Mouse (Mus musculus) liver, adult (tissue): ENCODE data around the gene Fbxw9.
A peak's percentile ranks its signal among the peaks of the same experiment; 100 is the strongest.

Source experiments
- GATA4 ChIP-seq: IDR thresholded peaks from 2 replicates; pipeline ENCODE4 v1.6.1; 2014; ENCODE audit warnings: mild to moderate bottlenecking, low read length; ENCODE audit not compliant: insufficient replicate concordance

Gene Fbxw9

DNA sequence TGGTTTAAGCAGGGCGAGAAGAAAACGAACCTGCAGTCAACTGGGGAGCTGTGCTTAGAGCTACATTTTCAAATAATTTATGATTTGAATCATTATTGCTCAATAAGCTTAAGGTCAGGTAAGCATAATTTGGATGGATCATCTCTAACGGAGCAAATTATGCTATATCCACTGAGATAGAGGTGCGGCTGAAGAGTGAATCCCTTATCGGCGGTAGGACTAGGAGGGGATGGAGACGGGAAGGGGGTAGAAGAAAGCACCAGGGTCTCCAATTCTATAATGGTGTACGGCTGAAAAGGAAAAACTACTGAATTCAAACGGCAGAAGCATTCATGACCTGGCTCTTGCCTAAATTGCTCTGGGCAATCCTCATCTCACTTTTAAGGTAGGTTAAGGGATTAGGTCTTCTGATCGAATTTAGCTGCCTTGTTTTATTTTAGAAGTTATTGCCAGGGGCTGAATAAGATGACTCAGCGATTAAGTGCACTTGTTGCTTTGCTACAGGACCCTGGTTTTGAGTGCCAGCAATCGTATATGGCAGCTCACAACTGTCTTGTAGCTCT lies 24.6 kb upstream of the Fbxw9 start:
- no peak for TF ChIP-seq GATA4

DNA sequence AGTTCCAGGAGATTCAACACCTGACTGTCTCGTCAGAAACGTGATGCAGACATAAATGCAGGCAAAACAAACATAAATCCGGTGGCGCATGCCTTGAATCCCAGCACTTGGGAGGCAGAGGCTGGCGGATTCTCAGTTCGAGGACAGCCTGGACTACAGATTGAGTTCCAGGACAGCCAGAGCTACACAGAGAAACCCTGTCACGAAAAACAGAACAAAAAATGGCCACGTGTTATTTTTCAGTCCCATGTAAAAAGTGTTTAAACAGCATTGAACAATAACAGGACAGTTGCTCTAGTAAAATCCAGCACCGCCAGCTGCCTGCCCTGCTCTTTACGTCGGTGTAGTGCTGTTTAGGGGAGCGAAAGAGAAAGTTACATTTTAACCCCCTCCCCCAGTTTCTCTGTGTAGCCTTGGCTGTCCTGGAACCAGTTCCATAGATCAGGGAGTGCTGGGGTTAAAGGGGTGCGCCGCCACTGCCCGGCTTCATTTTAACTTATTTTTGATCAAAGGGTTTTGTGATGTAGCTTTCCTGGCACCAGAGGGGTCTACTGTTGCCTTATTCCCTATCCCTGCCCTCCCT lies 24.0 kb upstream of the Fbxw9 start:
- no peak for TF ChIP-seq GATA4

DNA sequence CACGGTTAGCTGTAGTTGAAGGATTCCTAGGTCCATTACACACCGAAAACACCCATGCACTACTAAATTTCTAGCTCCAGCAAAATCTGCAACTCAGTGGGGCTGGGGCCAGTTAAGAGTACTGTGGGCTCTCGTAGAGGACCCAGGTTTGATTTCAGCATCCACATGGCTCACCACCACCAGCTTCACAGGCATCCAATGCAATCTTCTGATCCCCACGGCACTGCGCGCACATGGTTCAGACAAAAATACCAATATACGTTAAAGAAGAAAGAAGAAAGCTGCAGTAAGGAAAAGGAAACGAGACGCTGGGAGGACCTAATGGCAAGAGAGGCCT lies 23.5 kb upstream of the Fbxw9 start:
- TF ChIP-seq GATA4: no peak

DNA sequence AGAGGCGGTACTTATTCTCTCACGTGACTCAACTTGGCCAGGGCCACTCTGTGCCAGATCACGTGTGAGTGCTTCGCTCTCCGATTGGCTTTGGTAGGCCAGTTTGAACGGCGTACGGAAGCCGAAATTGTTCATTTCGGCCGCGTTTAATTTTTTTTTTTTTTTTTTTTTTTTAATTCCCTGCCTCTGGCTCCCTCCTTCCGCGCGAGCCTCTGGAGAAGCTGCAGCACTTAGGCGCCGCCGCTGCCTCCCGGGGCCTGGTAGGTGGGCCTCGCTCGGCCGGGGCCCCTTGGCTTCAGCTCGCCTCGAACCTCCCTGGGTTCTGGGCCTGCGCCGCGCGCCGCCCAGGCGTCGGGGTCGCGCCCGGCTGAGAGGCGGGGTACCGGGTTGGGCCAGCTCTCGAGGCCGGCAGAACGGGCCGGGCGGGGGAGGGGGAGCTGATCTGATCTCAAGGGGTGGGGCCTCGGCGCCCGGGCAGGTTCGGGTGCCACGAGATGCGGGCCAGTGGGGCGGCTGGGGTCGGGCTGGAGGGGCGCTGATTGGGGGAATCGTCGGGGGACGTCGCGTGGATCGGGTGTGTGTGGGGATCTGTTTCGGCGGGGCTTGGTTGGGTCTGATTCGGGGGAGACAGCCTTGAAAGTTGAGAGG lies 23.0 kb upstream of the Fbxw9 start, which contains the start of gene Tnpo2:
Tnpo2 (plus strand) TSS at position 198 of the 648 bp plus-strand sequence.
- no peak for TF ChIP-seq GATA4

DNA sequence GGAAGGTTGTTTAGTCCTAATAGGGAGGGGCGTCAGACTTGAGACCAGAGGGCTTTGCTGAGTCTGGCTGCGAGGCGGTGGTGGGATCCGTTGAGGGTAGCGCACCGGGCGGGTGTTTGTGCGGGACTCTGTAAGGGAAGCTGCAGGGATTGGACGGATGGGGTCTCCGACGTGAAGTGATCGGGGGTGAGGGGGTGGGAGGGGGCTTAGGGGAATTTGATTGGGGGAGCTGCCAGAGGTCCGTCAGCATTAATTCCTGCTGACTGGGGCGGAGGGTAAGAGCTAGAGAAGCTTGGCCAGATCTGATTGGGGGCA lies 22.5 kb upstream of the Fbxw9 start:
- no peak for TF ChIP-seq GATA4

DNA sequence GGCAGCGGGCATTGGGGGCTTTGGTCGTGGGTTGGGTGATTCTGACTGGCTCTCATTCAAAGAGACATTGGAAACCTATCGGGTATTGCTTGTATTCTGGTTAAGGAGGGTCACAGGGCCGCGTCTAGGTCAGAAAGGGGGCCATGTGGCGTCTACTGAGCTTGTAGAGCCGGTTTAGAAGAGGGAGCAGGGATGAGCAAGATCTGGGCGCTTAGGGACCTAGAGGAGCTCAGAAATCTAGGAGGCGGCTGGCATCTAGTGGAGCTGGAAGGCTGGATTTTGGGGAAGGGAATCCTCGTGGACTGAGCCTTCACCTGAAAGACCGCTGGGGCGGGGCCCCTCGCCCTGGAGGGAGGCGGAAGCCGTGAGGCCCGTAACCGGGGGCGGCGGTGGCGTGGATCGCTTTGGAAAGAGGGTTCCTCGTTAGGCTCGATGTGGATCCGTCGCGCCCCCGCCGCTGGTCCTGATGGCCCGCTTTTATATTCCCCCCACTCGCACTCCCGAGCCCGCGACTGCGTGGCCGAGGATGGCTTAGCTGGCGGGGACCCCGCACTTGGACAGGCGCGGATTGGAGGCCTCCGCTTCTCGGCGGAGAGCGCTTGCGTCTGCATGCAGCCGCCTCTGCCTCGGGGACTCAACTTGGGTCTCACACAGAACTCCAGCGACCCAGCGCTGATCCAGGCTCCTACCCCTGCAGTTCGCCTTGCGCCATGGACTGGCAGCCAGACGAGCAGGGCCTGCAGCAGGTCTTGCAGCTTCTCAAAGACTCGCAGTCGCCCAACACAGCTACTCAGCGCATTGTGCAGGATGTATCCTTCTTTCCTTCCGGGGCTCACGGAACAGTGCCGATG lies 21.9 kb upstream of the Fbxw9 start:
- no peak for TF ChIP-seq GATA4

GRCm38 (mm10) chr8:85043619-85044018 lies 16.2 kb upstream of the Fbxw9 start:
- no peak for TF ChIP-seq GATA4

GRCm38 (mm10) chr8:85057367-85057766 lies 2.5 kb upstream of the Fbxw9 start:
- TF ChIP-seq GATA4: no peak

DNA sequence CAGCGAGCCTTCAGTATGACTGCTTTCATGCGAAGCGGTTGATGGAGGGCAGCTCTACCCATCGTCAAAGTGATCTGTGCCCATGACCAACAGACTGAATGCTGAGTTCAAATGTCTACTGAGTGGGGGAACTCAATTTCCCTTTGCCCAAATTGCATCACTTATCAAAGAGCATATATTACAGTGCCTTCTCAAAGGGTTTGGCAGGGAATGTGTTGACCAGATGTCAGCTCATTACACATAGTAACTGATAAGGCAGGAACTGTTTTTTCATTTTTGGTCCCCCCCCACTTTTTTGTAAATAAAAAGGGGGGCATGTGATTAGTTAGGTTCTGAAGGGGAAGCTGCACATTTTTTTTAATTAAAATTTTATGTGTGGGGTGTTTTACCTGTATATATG lies 2.7 kb downstream of the Fbxw9 start:
- TF ChIP-seq GATA4: peak; percentile 84

DNA sequence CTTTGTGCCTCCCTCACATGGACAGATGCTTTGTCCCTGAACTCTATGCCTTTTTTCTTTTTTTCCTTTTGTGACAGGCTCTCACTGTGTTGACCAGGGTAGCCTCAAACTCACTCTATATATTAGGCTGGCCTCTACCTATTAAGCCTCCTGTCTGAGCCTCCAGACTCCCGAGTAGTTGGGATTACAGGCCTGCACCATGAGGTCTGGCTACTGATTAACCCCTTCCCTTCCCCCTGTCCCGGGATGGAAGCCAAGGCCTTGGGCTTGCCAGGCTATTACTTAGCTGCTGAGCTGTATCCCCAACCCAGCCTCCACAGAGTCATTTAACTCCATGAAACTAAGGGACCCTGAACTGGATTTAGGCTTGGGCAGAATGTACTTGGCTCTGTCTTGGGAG lies 5.4 kb downstream of the Fbxw9 start:
- peak; percentile 70; the same call in 1 of the 2 replicates for TF ChIP-seq GATA4

DNA sequence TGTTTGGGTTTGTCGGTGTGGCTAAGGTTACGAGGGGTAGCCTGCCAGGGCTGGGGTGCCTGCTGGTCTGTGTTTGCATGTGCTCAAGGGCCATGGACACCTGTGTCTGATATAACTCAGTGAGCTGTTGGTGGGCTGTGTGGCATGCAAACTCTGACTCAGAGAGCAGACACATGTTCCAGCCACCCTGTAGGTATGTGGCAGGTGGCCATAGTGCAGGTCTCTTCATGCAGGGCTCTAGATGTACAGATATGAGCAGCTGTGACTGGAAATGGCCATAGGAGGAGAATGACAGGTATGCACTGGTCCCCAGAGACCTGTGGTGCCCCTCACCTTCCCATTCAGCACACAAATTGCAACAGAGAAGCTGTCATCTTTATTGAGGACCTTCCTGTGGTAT lies 7.3 kb downstream of the Fbxw9 start:
- no peak for TF ChIP-seq GATA4

- no peak for TF ChIP-seq GATA4
These were observed 8.1 kb downstream of the Fbxw9 start, which contains the start of gene Gm5741 for GRCm38 (mm10) chr8:85067982-85068381. TSS of gene Gm5741 (minus strand) at chr8:85067982.

GRCm38 (mm10) chr8:85071041-85071440 lies 11.2 kb downstream of the Fbxw9 start:
- TF ChIP-seq GATA4: no peak

- no peak; the same call in 1 of the 2 replicates for TF ChIP-seq GATA4
These were observed 11.8 kb downstream of the Fbxw9 start, which contains the start of gene Dhps for GRCm38 (mm10) chr8:85071514-85072281. TSS of gene Dhps (plus strand) at chr8:85071757.

- no peak for TF ChIP-seq GATA4
These were observed 12.6 kb downstream of the Fbxw9 start for GRCm38 (mm10) chr8:85072364-85072929.
